Mouse (Mus musculus) urinary bladder, adult 18-20 months (tissue): Measurements from ENCODE around the gene Myh13.

Source experiments
- DNase-seq, 2 experiments: peaks; one replicate each; pipeline ENCODE4 v3.0.0; 2022; ENCODE audit warnings: low spot score in 2 of 2, mixed read lengths in 2 of 2

The Myh13 gene

DNA sequence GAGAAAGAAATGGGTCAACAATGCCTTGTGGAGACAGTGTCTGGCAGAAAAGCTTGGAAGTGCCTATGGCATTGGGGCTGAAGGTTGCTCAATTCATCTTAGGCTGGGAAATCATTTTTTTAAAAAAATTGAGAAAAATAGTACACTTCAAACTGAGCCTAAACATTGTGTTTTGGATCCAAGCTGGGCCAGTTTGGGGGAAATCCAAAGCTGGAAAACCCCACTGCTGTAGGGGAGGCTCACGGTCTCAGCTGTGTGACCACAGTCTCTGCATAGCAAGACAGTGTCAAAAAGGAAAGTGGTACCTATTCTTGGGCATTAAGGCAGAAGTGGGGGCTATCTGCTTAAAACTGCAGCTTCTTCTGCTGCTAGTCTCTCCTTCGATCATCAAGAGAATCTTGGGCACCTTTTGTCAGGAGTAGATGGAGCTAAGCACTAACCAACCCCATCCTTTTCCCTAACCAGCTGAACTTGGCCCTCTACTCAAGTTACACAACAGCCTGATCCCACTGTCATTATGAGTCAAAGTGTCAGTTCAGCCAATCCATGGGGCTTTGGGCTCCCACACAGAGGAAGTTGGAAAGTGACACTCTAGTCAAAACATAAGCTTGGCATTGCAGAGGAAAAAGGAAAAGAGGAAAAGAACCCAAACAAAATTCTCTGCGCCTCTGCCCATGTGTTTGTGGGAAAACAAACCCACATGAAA is 69.4 kb downstream of the Myh13 start:
- DNase-seq = no peak

DNA sequence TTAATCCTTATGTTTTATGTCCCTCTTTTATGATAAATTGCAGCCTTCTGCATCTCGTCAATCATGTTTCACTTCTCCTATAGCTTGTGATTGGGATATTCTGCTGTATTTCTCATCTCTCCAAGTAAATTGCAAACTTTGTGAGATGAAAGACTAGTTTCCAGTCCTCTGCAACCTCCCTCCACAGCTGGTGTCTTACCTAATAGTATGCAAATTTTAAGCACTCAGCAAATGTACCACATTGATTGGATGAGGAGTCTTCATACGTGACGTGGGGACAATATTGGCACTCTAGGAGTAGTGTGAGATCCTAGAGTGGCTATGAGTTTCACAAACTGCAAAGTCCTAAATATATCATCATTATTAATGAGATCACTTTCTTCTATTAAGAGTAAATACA is 70.9 kb downstream of the Myh13 start:
- no peak for DNase-seq

DNA sequence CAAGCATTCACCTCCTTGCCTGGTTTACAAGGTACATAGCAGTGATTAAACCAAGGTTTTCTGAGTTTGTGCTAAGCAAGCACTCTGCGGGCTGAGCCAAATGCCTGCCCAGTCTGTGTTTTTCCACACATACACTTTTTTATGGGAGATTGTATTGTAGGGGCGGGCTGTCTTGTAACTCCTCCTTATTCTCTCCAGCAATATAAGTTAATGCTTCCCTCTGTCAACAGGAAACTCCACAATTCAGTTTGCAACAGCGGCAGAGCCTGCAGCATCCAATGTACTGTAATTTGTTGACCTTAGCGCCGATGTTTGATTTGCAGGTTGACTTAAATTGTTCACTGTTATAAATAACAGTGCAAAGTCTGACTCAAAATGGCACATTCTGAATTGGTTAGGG is 79.5 kb downstream of the Myh13 start:
- no peak for DNase-seq

DNA sequence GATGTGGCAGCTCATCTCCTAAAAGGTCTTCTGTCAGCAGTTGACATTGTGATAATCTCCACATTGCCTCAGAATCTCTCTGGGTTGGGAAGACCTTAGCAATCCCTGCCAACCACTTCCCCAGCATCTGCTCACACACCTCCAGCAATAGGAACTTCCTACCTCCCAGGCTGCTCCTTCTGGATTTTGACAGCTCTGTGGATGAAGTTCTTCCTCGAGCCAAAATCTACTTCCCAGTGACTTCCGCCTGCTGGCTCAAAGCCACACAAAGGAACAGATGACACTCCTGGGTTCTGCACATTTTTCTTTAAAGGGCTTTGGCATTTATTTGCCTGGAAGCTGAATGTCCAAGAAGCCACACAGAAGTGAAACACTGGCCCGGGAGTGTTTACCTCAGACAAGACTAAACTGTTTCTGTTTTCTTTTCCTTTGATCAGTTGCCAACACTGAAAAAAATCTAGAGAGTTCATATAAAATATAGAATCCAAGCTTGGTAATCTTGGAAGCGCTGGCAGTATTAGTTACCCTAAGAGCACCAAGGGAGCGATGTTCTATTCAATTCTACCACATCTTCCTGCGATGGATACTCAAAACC is 93.0 kb downstream of the Myh13 start:
- no peak for DNase-seq
